Mouse (Mus musculus) small intestine, adult 2 months (tissue): ENCODE data around the gene Heatr1. TPM values are rescaled to one million over a fixed set of nuclear protein-coding genes. Genes with fewer than 3 reads are reported as not detected.

Source experiments
- H3K27ac ChIP-seq: fragments of 200-500 bp; 2 replicates; pipeline ENCODE4 v1.5.1; 2012; ENCODE audit warnings: low read depth, low read length, control low read depth, inconsistent platforms; ENCODE audit not compliant: insufficient read depth
- H3K27me3 ChIP-seq: fragments of 200-500 bp; 2 replicates; pipeline ENCODE4 v1.6.1; 2012; ENCODE audit warnings: mild to moderate bottlenecking, moderate library complexity, low read length, inconsistent platforms; ENCODE audit not compliant: control insufficient read depth, insufficient read depth
- H3K36me3 ChIP-seq: fragments of 200-500 bp; 2 replicates; pipeline ENCODE4 v1.6.1; 2012; ENCODE audit warnings: mild to moderate bottlenecking, low read length, control low read depth, inconsistent platforms; ENCODE audit not compliant: control insufficient read depth, insufficient read depth
- H3K4me1 ChIP-seq: fragments of 200-500 bp; 2 replicates; pipeline ENCODE4 v1.6.1; 2012; ENCODE audit warnings: low read length, inconsistent platforms, mixed read lengths; ENCODE audit not compliant: control insufficient read depth, insufficient read depth, insufficient read length
- H3K4me3 ChIP-seq: fragments of 200-500 bp; 2 replicates; pipeline ENCODE4 v1.5.1; 2012; ENCODE audit warnings: low read depth, mild to moderate bottlenecking, control low read depth, inconsistent platforms, low read length, moderate library complexity
- CTCF ChIP-seq: fragments of 200-500 bp; IDR thresholded peaks from 2 replicates; pipeline ENCODE4 v1.5.1; 2012; ENCODE audit warnings: low read depth, mild to moderate bottlenecking, control low read depth, inconsistent platforms, low read length, moderate library complexity, mixed read lengths; ENCODE audit not compliant: insufficient replicate concordance, insufficient read length; ENCODE audit errors: extremely low read depth
- POLR2A ChIP-seq: fragments of 200-500 bp; IDR thresholded peaks from 2 replicates; pipeline ENCODE4 v1.6.1; 2012; ENCODE audit warnings: low read depth, mild to moderate bottlenecking, control low read depth, inconsistent platforms, low read length, moderate library complexity
- WGBS: fragments of 180-500 bp; shearing (Covaris S2); methylation state at CpG from one replicate; pipeline ENCODE4 v1.1.7; 2018; 5-methylcytosine and 5-hydroxymethylcytosine counted together
- polyA plus RNA-seq: library from polyadenylated mRNA; depleted of rRNA; stranded (reverse); fragments of >200 nt; gene quantifications from 2 replicates; pipeline ENCODE4 v1.2.3, GENCODE M21; 2012

The Heatr1 gene
- polyA plus RNA-seq, 1 experiment, result 11.7 TPM

- no peak overlapping the region for H3K4me3 ChIP-seq
- 79% methylated on average over 11 of the region's 11 CpGs for WGBS
- H3K4me1 ChIP-seq, result no peaks in the 10 kb centered on the region
- H3K27me3 ChIP-seq, result no peaks in the 10 kb centered on the region
- H3K27ac ChIP-seq, result no peak overlapping the region
- TF ChIP-seq POLR2A (no peak), CTCF (no peak)
- no peaks in the 10 kb centered on the region for H3K36me3 ChIP-seq
Observed at GRCm38 (mm10) chr13:12369930-12370329, 24.9 kb upstream of the Heatr1 start.

DNA sequence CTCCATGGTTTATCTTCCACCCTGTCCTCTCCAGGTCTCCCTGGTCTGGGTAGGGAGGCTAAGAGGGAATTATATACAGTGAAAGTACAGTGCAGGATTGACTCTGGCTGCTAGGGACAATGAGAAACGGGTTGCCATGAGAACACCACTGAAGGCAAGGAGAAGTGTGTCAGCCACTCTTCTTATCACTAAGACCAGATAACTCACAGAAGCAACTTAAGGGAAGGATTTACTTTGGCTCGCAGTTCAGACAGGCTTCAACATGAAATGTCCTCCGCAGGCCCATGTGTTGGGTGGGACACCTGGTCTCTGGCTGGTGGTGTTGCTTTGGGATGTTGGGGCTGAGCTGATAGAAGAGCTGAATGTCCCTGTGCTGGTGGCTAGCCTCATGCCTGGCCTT, 22.1 kb upstream of the Heatr1 start:
- Histone ChIP-seq H3K36me3 (no peaks in the 10 kb centered on the region), H3K27me3 (no peaks in the 10 kb centered on the region), H3K27ac (no peak overlapping the region), H3K4me1 (no peaks in the 10 kb centered on the region), H3K4me3 (no peak overlapping the region)
- TF ChIP-seq CTCF (no peak), POLR2A (no peak)
- 58% methylated on average over 3 of the region's 3 CpGs for WGBS

- no peaks in the 10 kb centered on the region for H3K4me1 ChIP-seq
- no peaks in the 10 kb centered on the region for H3K27me3 ChIP-seq
- TF ChIP-seq CTCF, result no peak
- no peak for TF ChIP-seq POLR2A
- H3K27ac ChIP-seq, result no peak overlapping the region
- no peak overlapping the region for H3K4me3 ChIP-seq
- H3K36me3 ChIP-seq, result no peaks in the 10 kb centered on the region
- 48% methylated on average over 1 of the region's 1 CpGs for WGBS
Observed at GRCm38 (mm10) chr13:12376778-12377177, 18.0 kb upstream of the Heatr1 start.

- H3K27ac ChIP-seq, result no peak overlapping the region
- H3K36me3 ChIP-seq, result no peaks in the 10 kb centered on the region
- no peaks in the 10 kb centered on the region for H3K4me1 ChIP-seq
- H3K27me3 ChIP-seq, result no peaks in the 10 kb centered on the region
- no peak overlapping the region for H3K4me3 ChIP-seq
- TF ChIP-seq CTCF, result no peak
- no peak for TF ChIP-seq POLR2A
Observed at GRCm38 (mm10) chr13:12384796-12385195, 10.0 kb upstream of the Heatr1 start.

DNA sequence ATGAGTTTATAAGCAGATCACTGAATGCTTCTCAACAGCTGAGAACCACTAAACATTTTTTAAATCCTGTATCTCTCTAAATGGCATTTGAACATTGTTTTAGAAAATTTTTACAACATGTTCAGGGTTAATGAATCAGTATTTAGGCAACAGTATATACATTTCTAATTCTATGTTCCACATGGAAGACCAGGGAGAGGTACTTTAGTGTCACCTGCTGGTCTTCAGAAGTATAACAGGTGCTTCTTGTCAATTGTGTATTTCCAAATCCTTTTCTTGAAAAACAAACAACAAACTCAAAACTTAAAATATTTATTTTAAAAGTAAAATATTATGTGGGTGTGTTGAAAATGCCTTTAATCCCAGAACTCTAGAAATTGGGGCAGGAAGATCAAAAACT, 8.5 kb upstream of the Heatr1 start:
- Histone ChIP-seq H3K27ac (no peak overlapping the region), H3K36me3 (no peaks in the 10 kb centered on the region), H3K4me1 (no peaks in the 10 kb centered on the region), H3K27me3 (no peaks in the 10 kb centered on the region), H3K4me3 (no peak overlapping the region)
- TF ChIP-seq CTCF (no peak), POLR2A (no peak)

GRCm38 (mm10) chr13:12395571-12395970, 744 bp downstream of the Heatr1 start:
- TF ChIP-seq CTCF, result no peak
- no peak for TF ChIP-seq POLR2A
- H3K27ac ChIP-seq, result no peak overlapping the region
- WGBS, result under 1% methylated on average over 23 of the region's 23 CpGs
- H3K27me3 ChIP-seq, result no peaks in the 10 kb centered on the region
- H3K4me1 ChIP-seq, result peaks cover 3% of the 10 kb centered on the region; the same call in 1 of the 2 replicates
- peaks cover 13% of the 10 kb centered on the region for H3K36me3 ChIP-seq
- peak overlapping the region; percentile 90 for H3K4me3 ChIP-seq

- Histone ChIP-seq H3K27me3 (no peaks in the 10 kb centered on the region), H3K4me1 (no peaks in the 10 kb centered on the region), H3K27ac (no peak overlapping the region), H3K36me3 (peaks cover 44% of the 10 kb centered on the region), H3K4me3 (no peak overlapping the region)
- WGBS, result 87% methylated on average over 9 of the region's 9 CpGs
- TF ChIP-seq CTCF (no peak), POLR2A (no peak)
Observed at GRCm38 (mm10) chr13:12408343-12409066, 13.7 kb downstream of the Heatr1 start.

GRCm38 (mm10) chr13:12412016-12412415, 17.2 kb downstream of the Heatr1 start:
- no peak overlapping the region for H3K4me3 ChIP-seq
- no peak overlapping the region for H3K27ac ChIP-seq
- no peaks in the 10 kb centered on the region for H3K4me1 ChIP-seq
- no peaks in the 10 kb centered on the region for H3K27me3 ChIP-seq
- peaks cover 54% of the 10 kb centered on the region for H3K36me3 ChIP-seq
- TF ChIP-seq POLR2A (no peak), CTCF (no peak)
- 75% methylated on average over 8 of the region's 8 CpGs for WGBS
